Mouse (Mus musculus): ENCODE data around the gene Gopc.

GRCm38 (mm10) chr10:52360862-52361609 lies 20.9 kb downstream of the Gopc start:
- TF ChIP-seq CTCF (conservative IDR thresholded peaks at IDR 0.05; ENCODE audit: insufficient read depth, insufficient read length, low read depth, low read length) (no peak), POLR2A (IDR thresholded peaks at IDR 0.05; ENCODE audit: low read depth, low read length) (no peak)
